Mouse (Mus musculus) liver, adult 2 months (tissue): ENCODE measurements around the gene Lztr1. TPM values are rescaled to one million over a fixed set of nuclear protein-coding genes. Genes with fewer than 3 reads are reported as not detected.

Experiments used
- DNase-seq: peaks from one replicate; pipeline ENCODE4 v3.0.0-alpha.2; 2011; ENCODE audit warnings: low read depth, low spot score; ENCODE audit errors: extremely low read depth
- H3K27ac ChIP-seq: fragments of 200-500 bp; replicated peaks from 2 replicates; pipeline ENCODE4 v1.5.1; 2012; ENCODE audit warnings: low read depth, mild to moderate bottlenecking, control low read depth, inconsistent platforms, low read length; ENCODE audit not compliant: insufficient read depth
- H3K27me3 ChIP-seq: fragments of 200-500 bp; 2 replicates; pipeline ENCODE4 v1.6.1; 2012; ENCODE audit warnings: mild to moderate bottlenecking, moderate library complexity, low read length, inconsistent platforms; ENCODE audit not compliant: control insufficient read depth, insufficient read depth
- H3K36me3 ChIP-seq: fragments of 200-500 bp; 2 replicates; pipeline ENCODE4 v1.6.1; 2012; ENCODE audit warnings: low read length, inconsistent platforms; ENCODE audit not compliant: control insufficient read depth, insufficient read depth
- H3K4me1 ChIP-seq: fragments of 200-500 bp; 2 replicates; pipeline ENCODE4 v1.6.1; 2011; ENCODE audit warnings: low read length; ENCODE audit not compliant: control insufficient read depth, insufficient read depth
- H3K4me3 ChIP-seq: fragments of 200-500 bp; 2 replicates; pipeline ENCODE4 v1.5.1; 2011; ENCODE audit warnings: low read depth, mild to moderate bottlenecking, control low read depth, low read length, moderate library complexity; ENCODE audit not compliant: insufficient read depth
- H3K79me2 ChIP-seq: fragments of 200-500 bp; 2 replicates; pipeline ENCODE4 v1.6.1; 2012; ENCODE audit warnings: inconsistent platforms, mild to moderate bottlenecking, low read length, moderate library complexity; ENCODE audit not compliant: control insufficient read depth, insufficient read depth
- H3K9ac ChIP-seq: fragments of 200-500 bp; 2 replicates; pipeline ENCODE4 v1.6.1; 2012; ENCODE audit warnings: low read depth, mild to moderate bottlenecking, control low read depth, inconsistent platforms, low read length
- CTCF ChIP-seq: fragments of 200-500 bp; IDR thresholded peaks from 2 replicates; pipeline ENCODE4 v1.5.1; 2011; ENCODE audit warnings: low read depth, low read length, control low read depth
- POLR2A ChIP-seq: fragments of 200-500 bp; IDR thresholded peaks from 2 replicates; pipeline ENCODE4 v1.6.1; 2011; ENCODE audit warnings: low read length, control low read depth; ENCODE audit not compliant: insufficient read depth; ENCODE audit errors: extremely low read depth
- WGBS: fragments of 180-500 bp; shearing (Covaris S2); methylation state at CpG from one replicate; pipeline ENCODE4 v1.1.7; 2018; 5-methylcytosine and 5-hydroxymethylcytosine counted together
- polyA plus RNA-seq: library from polyadenylated mRNA; depleted of rRNA; stranded (reverse); fragments of >200 nt; gene quantifications from 2 replicates; pipeline ENCODE4 v1.2.3, GENCODE M21; 2012
- total RNA-seq: library from RNA; depleted of rRNA; stranded (reverse); fragments of >200 nt; gene quantifications from 2 replicates; pipeline ENCODE4 v1.2.3, GENCODE M21; 2014

Gene Lztr1
- total and polyA plus RNA-seq, 2 experiments: 39.0 to 96.7 TPM

GRCm38 (mm10) chr16:17532271-17532670 lies 23.8 kb downstream of the Lztr1 start:
- H3K36me3 ChIP-seq: peaks cover 3% of the 10 kb centered on the region; the same call in 1 of the 2 replicates
- H3K27ac ChIP-seq: peak overlapping the region; percentile 98
- DNase-seq: peak; percentile 51
- peaks cover 12% of the 10 kb centered on the region for H3K4me1 ChIP-seq
- no peak overlapping the region for H3K4me3 ChIP-seq
- H3K9ac ChIP-seq: peak overlapping the region; percentile 54
- WGBS: 68% methylated on average over 4 of the region's 4 CpGs
- peaks cover 3% of the 10 kb centered on the region; the same call in 1 of the 2 replicates for H3K79me2 ChIP-seq
- TF ChIP-seq CTCF: peak; percentile 69
- no peak for TF ChIP-seq POLR2A
- H3K27me3 ChIP-seq: no peaks in the 10 kb centered on the region

- Histone ChIP-seq H3K27me3 (no peaks in the 10 kb centered on the region), H3K27ac (peak overlapping the region; percentile 98), H3K4me3 (no peak overlapping the region), H3K4me1 (peaks cover 12% of the 10 kb centered on the region), H3K79me2 (peaks cover 3% of the 10 kb centered on the region; the same call in 1 of the 2 replicates), H3K9ac (peak overlapping the region; percentile 54), H3K36me3 (peaks cover 1% of the 10 kb centered on the region; the same call in 1 of the 2 replicates)
- peak; percentile 96 for DNase-seq
- TF ChIP-seq CTCF (no peak), POLR2A (no peak)
- 33% methylated on average over 14 of the region's 14 CpGs for WGBS
Measured at GRCm38 (mm10) chr16:17532676-17533329, 24.3 kb downstream of the Lztr1 start.

- TF ChIP-seq CTCF: no peak
- TF ChIP-seq POLR2A: no peak
- Histone ChIP-seq H3K4me1 (peaks cover 6% of the 10 kb centered on the region; the same call in 1 of the 2 replicates), H3K36me3 (no peaks in the 10 kb centered on the region), H3K9ac (no peak overlapping the region), H3K4me3 (no peak overlapping the region), H3K27ac (no peak overlapping the region), H3K79me2 (no peaks in the 10 kb centered on the region), H3K27me3 (no peaks in the 10 kb centered on the region)
- DNase-seq: no peak
- WGBS: 89% methylated on average over 3 of the region's 3 CpGs
Measured at GRCm38 (mm10) chr16:17536584-17536983, 28.1 kb downstream of the Lztr1 start.

- Histone ChIP-seq H3K27ac (no peak overlapping the region), H3K4me3 (no peak overlapping the region), H3K27me3 (no peaks in the 10 kb centered on the region), H3K4me1 (no peaks in the 10 kb centered on the region), H3K9ac (no peak overlapping the region), H3K36me3 (no peaks in the 10 kb centered on the region), H3K79me2 (no peaks in the 10 kb centered on the region; the same call in 1 of the 2 replicates)
- TF ChIP-seq CTCF: no peak
- 59% methylated on average over 2 of the region's 2 CpGs for WGBS
- DNase-seq: no peak
Measured at GRCm38 (mm10) chr16:17542632-17543031, 34.1 kb downstream of the Lztr1 start.

GRCm38 (mm10) chr16:17552837-17553236 lies 44.3 kb downstream of the Lztr1 start:
- Histone ChIP-seq H3K36me3 (no peaks in the 10 kb centered on the region), H3K27me3 (no peaks in the 10 kb centered on the region), H3K4me1 (peaks cover 17% of the 10 kb centered on the region), H3K9ac (no peak overlapping the region), H3K4me3 (no peak overlapping the region), H3K79me2 (no peaks in the 10 kb centered on the region), H3K27ac (peak overlapping the region; percentile 28; the same call in 1 of the 2 replicates)
- peak; percentile 72 for DNase-seq
- WGBS: 20% methylated on average over 7 of the region's 7 CpGs
- no peak for TF ChIP-seq CTCF
- TF ChIP-seq POLR2A: no peak
